Mouse (Mus musculus): ENCODE measurements around the gene Abcb9.

DNA sequence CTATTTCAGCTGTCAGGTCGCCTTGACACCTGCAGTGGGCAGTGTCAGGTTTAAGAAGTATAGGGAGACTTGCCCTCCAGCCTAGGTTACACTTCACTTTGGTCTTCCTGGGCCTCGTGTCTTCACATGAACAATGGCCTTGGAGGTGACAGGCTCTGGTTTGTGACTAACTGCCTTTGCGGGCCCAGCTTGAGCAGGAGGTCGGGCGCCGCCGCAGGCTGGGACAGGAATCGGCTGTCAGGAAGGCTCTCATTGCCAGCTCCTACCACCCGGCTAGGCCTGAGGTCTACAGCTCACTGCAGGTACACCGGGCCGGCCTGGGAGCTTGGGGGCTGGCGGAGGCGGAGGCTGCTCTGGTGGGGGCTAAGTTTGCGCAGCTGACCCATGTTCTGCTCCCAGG is 17.4 kb upstream of the Abcb9 start:
- peak; percentile 76 for TF ChIP-seq CTCF (IDR thresholded peaks at IDR 0.05; ENCODE audit: low read depth)
- no peak for TF ChIP-seq EP300 (IDR thresholded peaks at IDR 0.05; ENCODE audit: low read depth)
